Mouse (Mus musculus): ENCODE measurements around the gene Gm10944.

Gene Gm10944

DNA sequence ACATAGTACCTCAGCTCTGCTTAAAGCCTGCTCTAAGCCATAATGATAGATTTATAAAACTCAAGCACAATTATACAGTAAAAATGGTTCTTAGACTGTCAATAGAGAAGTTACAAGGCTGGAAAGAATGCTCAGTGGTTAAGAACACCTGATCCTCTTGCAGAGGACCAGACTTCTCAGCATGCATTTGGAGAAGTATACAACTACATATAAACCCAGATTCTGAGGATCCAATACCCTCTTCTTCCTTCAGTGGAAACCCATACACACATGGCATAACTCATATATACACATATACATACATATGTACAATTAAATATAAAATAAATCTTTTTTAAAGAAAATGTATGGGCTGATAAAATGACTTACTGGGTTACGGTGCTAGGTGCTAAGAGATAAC, at the start of gene Gm10944:
Gene Gm10944, plus strand, starts transcription at position 301 of the 400 bp plus-strand sequence.
- no peak for DNase-seq (ENCODE audit: low spot score in 2 of 2)

DNA sequence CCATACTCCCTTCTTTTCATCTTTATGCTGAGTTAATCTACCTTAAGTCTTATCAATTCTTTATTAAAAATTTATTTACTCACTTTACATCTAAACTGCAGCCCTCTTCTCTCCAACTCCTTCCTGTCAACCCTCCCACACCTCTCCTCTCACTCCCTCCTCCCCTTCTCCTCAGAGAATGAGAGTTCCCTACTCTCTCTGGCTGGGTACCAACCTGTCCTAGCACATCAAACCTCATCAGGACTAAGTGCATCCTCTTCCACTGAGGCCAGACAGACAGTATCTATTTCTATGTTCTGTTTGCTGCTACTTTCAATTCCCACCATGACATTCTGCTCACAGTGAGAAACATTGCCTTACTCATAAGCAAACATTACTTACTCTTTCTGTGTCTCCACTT, 25.2 kb upstream of the Gm10944 start:
- DNase-seq (ENCODE audit: low spot score in 2 of 2) = no peak

DNA sequence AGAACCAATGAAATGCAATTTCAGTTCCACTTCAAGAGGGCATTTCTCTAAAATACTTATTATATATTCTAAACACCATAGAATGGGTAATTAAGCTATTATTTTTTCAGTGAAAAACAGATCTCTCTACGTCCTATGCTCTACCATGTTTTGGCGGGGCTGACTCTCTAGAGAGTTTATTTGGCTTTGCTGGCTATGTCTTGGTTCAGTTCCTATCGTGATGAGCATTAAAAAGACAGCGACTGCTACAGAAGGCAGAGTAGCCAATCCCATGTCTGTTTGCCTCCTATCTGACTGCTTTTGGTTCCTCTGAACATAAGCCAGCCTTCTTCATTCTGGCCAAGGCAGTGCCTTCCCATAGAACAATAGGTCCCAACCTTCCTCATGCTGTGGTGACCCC, 24.5 kb upstream of the Gm10944 start:
- DNase-seq (ENCODE audit: low spot score in 2 of 2) = no peak

DNA sequence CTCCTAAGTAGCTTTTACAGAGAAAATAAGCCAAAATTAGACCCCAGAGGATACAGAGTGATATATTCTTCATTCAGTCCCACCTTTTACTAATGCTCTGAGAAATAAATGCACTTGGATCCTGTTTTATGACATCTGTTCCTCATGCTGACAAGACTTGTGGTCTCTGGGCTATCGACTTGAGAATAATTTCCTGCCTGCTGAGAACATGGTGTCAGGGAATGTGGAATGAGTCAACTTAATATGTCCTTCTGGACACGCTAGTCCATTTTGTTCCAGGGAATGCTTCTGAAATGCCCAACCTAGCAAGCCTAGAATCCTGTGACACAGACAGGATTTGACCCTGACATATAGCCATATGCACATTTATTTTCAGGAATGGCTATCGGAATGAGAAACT, 22.0 kb upstream of the Gm10944 start:
- no peak for DNase-seq (ENCODE audit: low spot score in 2 of 2)

DNA sequence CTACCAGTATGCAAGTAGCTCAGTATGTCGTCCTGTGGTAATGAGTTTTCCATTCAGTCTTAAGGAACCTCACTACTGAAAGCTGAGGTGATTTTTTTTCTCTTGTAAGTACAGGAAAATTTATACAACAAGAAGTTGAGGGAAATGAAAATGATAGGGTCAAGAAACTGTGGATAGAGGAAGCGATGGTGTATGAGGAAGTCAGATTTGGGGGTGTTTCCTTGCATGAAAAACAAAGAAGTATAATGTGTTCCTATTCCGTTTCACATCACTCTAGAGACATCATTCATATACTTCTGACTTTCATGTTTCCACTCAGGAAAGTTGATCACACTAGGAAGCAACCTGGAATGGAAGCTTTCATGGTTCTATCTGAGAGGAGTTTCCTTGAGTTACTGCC, 21.2 kb upstream of the Gm10944 start:
- no peak for DNase-seq (ENCODE audit: low spot score in 2 of 2)

DNA sequence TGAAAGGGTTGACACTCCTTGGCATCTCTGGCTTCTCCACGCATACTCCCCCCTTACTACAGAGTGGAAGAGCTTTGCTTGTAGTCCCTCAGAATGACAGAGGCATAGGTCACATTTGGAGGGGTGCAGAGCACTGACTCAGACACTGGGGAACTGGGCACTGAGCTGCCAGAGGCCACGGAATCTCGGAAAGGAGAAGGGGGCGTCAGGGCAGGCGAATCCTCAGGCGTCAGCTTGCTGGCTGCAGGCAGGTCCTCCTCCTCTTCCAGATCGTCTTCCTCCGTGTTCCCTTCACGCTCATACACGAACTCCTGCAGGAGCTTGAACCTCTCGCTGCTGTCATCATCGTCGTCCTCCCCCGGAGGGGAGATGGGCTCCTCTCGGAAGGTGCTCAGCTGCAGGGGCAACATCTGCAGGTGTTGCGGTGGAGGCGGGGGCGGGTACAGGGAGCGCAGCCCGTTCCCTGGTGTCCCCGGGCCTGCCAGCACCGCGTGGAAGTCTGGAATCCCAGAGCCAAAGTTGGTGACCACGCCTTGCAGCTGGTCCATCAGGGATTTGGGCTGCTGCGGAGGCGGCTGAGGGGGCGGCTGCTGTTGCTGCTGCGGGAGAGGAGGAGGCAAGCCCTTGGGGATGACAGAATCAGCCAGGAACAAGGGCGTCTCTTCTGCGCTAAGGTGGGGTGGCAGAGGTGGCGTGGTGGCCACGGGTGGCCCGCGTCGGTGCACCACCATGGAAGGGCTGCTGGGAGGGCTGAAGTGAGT, 7.9 kb downstream of the Gm10944 start:
- DNase-seq (ENCODE audit: low spot score in 2 of 2) = peak; percentile 44 to 60

DNA sequence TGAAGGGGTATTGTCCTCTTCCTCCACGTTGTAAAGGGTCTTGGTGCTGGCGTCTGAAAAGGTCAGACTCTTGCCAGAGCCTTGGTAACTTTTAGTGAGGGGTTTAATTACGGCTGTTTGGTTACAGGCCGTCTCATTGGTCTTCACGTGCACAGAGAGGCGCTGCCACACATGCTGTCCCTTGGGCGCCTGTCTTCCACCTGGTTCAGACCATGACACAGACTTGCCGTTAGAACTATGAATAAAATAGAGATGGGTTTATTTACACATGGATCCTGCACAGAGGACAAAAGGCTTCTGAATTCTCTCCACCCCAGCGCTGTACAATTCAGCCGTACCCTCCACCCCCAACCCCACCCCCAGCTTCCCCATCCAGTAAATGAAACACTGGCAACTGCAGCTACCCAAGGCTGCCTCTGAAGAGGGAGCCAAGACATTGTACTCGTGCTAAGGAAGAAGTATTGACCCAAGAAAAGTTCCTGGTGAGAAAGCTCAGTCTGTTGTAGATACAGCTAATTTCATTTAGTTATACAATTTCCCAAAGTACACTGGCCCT, 8.6 kb downstream of the Gm10944 start:
- DNase-seq (ENCODE audit: low spot score in 2 of 2) = no peak

DNA sequence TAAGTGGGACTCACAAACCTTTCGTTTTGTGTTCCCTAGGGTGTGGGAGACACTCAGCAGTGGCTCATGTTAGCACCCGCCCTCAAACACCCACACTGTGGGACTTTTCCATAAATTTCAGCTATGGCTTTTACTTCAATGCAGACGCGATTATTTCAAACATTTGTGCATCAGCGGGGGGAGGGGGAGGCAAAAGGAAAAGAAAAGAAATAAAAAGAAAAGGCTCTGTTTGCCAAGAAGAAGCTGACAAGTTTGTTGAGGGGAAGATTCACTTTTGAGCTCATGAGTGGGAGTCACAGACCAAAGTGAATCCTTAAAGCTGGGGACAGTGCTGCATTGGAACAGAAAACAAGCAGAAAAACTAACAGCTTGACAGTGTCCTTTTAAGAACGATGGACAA, 16.3 kb downstream of the Gm10944 start:
- no peak for DNase-seq (ENCODE audit: low spot score in 2 of 2)

DNA sequence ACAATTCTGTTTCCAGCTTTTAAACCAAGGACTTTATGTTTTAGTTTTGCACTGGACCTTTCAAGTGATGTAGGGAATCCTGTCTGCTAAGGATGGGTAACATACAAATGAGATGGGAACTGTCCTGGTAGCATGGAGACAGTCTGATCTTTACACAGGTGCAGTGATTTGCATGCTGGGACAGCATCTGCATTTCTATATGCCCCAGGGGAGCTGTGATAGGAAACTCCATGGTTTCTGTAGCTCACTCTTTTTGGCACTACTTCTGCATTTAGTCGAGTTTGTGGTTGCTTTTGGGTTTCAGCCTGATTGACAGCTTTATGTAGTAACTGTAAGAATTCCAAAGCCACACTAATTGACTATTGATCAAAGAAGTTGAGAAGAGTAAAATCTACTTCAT, 19.8 kb downstream of the Gm10944 start:
- DNase-seq (ENCODE audit: low spot score in 2 of 2) = no peak

DNA sequence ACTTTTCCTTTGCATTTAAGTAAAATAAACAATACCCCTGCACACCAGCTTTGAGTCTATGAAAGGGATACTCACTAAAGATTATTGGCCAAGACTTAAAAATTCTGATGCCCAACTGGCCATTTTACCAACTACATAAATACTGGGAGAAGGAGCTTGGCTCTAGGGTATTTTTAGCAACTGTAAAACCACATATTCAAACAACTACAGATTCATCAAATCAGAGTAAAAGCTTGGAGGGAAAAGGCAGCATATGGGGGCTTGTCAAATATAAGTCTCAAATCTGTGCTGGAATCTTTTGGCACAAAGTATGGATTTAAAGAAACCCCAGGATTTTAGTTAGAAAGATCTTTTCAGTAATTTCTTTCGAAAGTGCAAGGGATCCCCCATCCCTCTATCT, 20.2 kb downstream of the Gm10944 start:
- no peak for DNase-seq (ENCODE audit: low spot score in 2 of 2)

DNA sequence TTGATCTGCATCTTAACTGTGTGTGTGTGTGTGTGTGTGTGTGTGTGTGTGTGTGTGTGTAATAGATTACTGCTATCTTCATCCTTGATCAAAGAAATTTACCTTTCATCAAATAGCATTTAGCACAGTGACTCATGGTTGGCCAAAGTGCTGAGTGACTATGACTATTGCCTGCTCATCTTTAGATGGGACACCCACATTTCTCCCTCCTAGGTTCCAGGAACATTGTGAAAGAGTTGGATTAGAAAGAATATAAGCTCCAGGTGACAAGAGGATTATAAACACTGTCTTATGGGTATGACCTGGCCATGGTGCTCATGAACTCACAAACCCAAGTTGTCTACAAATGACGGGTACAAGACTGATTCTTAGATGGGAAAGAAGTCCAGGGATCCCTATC, 26.9 kb downstream of the Gm10944 start:
- DNase-seq (ENCODE audit: low spot score in 2 of 2) = no peak

DNA sequence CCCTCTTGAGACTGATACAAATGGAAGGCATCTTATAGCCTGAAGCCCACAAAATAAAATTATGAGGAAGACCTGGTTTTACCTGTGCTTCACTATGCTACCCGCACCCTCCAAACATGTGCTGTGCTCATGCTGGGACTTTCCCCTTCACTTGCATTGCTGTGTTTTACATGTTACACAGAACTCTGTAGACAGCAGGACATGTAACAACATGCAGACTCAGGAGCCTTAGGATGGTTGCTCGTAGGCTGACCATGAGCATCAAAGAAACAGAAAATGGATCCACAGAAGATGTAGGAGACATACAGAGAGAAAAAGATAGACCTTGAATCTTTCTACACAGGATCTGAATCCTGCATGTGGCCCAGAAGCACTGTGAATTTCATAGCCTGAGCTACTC, 29.2 kb downstream of the Gm10944 start:
- no peak for DNase-seq (ENCODE audit: low spot score in 2 of 2)

DNA sequence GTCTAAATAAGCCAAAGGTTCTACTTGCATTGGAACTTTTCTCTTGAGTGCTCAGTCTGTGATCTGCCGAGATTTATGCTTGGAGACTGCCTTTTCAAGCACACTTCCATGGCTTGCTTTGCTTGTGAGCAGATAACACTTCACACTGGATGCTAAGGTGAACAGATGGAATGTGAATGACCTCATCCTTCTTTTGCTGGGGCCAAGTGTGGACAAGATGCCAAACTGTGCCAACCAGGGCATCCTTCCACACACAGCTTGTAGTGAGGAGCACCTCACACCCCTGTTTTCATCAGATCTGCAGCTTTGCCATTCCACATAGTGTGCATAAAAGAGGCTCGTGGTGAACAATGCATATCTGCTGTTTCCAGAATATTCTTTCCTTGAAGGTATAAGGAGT, 29.7 kb downstream of the Gm10944 start:
- no peak for DNase-seq (ENCODE audit: low spot score in 2 of 2)

DNA sequence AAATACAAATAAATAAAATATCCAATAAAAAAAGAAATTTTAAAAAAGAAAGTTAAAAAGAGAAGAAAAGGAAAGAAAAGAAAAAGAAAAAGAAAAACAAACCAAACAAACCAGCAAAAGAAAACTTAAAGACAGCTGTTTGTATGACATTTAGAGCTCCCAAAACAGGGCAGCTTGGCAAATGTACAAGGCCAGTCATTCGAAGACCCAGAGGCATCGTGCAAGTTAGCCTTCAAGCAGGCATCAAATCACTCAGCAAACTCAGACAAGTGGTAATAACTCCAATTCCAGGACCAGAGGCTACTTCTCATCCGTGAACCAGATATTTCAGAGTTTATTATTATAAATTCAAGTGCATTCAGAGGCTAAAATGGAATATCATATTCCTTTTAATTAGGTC, 45.4 kb downstream of the Gm10944 start:
- no peak for DNase-seq (ENCODE audit: low spot score in 2 of 2)
